Mouse (Mus musculus): Measurements from ENCODE around the gene Tmem59l. TPM values are rescaled to one million over a fixed set of nuclear protein-coding genes. Genes with fewer than 3 reads are reported as not detected.
A peak's percentile ranks its signal among the peaks of the same experiment; 100 is the strongest.

Tmem59l gene
- total and polyA plus RNA-seq, 2 experiments, result not detected

- Histone ChIP-seq H3K4me3 (ENCODE audit: insufficient read depth, low read depth, low read length) (no peak overlapping the region), H3K9ac (ENCODE audit: low read depth, low read length) (no peak overlapping the region), H3K27me3 (ENCODE audit: control insufficient read depth, insufficient read depth, low read length) (no peaks in the 10 kb centered on the region), H3K79me2 (ENCODE audit: control insufficient read depth, insufficient read depth, low read length) (no peaks in the 10 kb centered on the region), H3K4me1 (ENCODE audit: control insufficient read depth, insufficient read depth, low read length) (peaks cover 14% of the 10 kb centered on the region), H3K27ac (replicated peaks; ENCODE audit: insufficient read depth, low read depth, low read length) (no peak overlapping the region), H3K36me3 (ENCODE audit: control insufficient read depth, insufficient read depth, low read length) (peaks cover 1% of the 10 kb centered on the region; the same call in 1 of the 2 replicates)
- DNase-seq (ENCODE audit: extremely low read depth, low read depth, low spot score), result no peak
- WGBS, result 53% methylated on average over 12 of the region's 12 CpGs
- no peak for TF ChIP-seq POLR2A (IDR thresholded peaks at IDR 0.05; ENCODE audit: extremely low read depth, insufficient read depth, low read length)
- TF ChIP-seq CTCF (IDR thresholded peaks at IDR 0.05; ENCODE audit: low read depth, low read length), result no peak
Measured at GRCm38 (mm10) chr8:70502540-70502939, 15.4 kb upstream of the Tmem59l start.

- Histone ChIP-seq H3K27ac (replicated peaks; ENCODE audit: insufficient read depth, low read depth, low read length) (no peak overlapping the region), H3K27me3 (ENCODE audit: control insufficient read depth, insufficient read depth, low read length) (no peaks in the 10 kb centered on the region), H3K36me3 (ENCODE audit: control insufficient read depth, insufficient read depth, low read length) (no peaks in the 10 kb centered on the region), H3K9ac (ENCODE audit: low read depth, low read length) (no peak overlapping the region), H3K4me1 (ENCODE audit: control insufficient read depth, insufficient read depth, low read length) (peaks cover 14% of the 10 kb centered on the region), H3K4me3 (ENCODE audit: insufficient read depth, low read depth, low read length) (no peak overlapping the region), H3K79me2 (ENCODE audit: control insufficient read depth, insufficient read depth, low read length) (no peaks in the 10 kb centered on the region)
- TF ChIP-seq POLR2A (IDR thresholded peaks at IDR 0.05; ENCODE audit: extremely low read depth, insufficient read depth, low read length), result no peak
- no peak for TF ChIP-seq CTCF (IDR thresholded peaks at IDR 0.05; ENCODE audit: low read depth, low read length)
- DNase-seq (ENCODE audit: extremely low read depth, low read depth, low spot score), result no peak
- WGBS, result 35% methylated on average over 23 of the region's 23 CpGs
Measured at GRCm38 (mm10) chr8:70501820-70502529, 14.8 kb upstream of the Tmem59l start.

GRCm38 (mm10) chr8:70500386-70501301 is 13.5 kb upstream of the Tmem59l start:
- peak; percentile 30 for DNase-seq (ENCODE audit: extremely low read depth, low read depth, low spot score)
- peaks cover 4% of the 10 kb centered on the region; the same call in 1 of the 2 replicates for H3K27me3 ChIP-seq (ENCODE audit: control insufficient read depth, insufficient read depth, low read length)
- H3K9ac ChIP-seq (ENCODE audit: low read depth, low read length), result no peak overlapping the region
- no peak overlapping the region; the same call in 1 of the 2 replicates for H3K4me3 ChIP-seq (ENCODE audit: insufficient read depth, low read depth, low read length)
- H3K79me2 ChIP-seq (ENCODE audit: control insufficient read depth, insufficient read depth, low read length), result no peaks in the 10 kb centered on the region
- TF ChIP-seq CTCF (IDR thresholded peaks at IDR 0.05; ENCODE audit: low read depth, low read length) (no peak), POLR2A (IDR thresholded peaks at IDR 0.05; ENCODE audit: extremely low read depth, insufficient read depth, low read length) (no peak)
- no peaks in the 10 kb centered on the region for H3K36me3 ChIP-seq (ENCODE audit: control insufficient read depth, insufficient read depth, low read length)
- H3K27ac ChIP-seq (replicated peaks; ENCODE audit: insufficient read depth, low read depth, low read length), result no peak overlapping the region
- 13% methylated on average over 39 of the region's 39 CpGs for WGBS
- peaks cover 9% of the 10 kb centered on the region for H3K4me1 ChIP-seq (ENCODE audit: control insufficient read depth, insufficient read depth, low read length)

- 32% methylated on average over 10 of the region's 12 CpGs for WGBS
- H3K4me1 ChIP-seq (ENCODE audit: control insufficient read depth, insufficient read depth, low read length), result peaks cover 2% of the 10 kb centered on the region; the same call in 1 of the 2 replicates
- H3K9ac ChIP-seq (ENCODE audit: low read depth, low read length), result no peak overlapping the region
- no peak overlapping the region for H3K4me3 ChIP-seq (ENCODE audit: insufficient read depth, low read depth, low read length)
- H3K79me2 ChIP-seq (ENCODE audit: control insufficient read depth, insufficient read depth, low read length), result no peaks in the 10 kb centered on the region
- H3K36me3 ChIP-seq (ENCODE audit: control insufficient read depth, insufficient read depth, low read length), result no peaks in the 10 kb centered on the region
- peaks cover 24% of the 10 kb centered on the region for H3K27me3 ChIP-seq (ENCODE audit: control insufficient read depth, insufficient read depth, low read length)
- no peak overlapping the region for H3K27ac ChIP-seq (replicated peaks; ENCODE audit: insufficient read depth, low read depth, low read length)
- TF ChIP-seq CTCF (IDR thresholded peaks at IDR 0.05; ENCODE audit: low read depth, low read length) (no peak), POLR2A (IDR thresholded peaks at IDR 0.05; ENCODE audit: extremely low read depth, insufficient read depth, low read length) (no peak)
- no peak for DNase-seq (ENCODE audit: extremely low read depth, low read depth, low spot score)
Measured at GRCm38 (mm10) chr8:70495771-70496062, 8.6 kb upstream of the Tmem59l start.

GRCm38 (mm10) chr8:70495001-70495770 is 8.0 kb upstream of the Tmem59l start:
- Histone ChIP-seq H3K79me2 (ENCODE audit: control insufficient read depth, insufficient read depth, low read length) (no peaks in the 10 kb centered on the region), H3K27me3 (ENCODE audit: control insufficient read depth, insufficient read depth, low read length) (peaks cover 24% of the 10 kb centered on the region), H3K4me3 (ENCODE audit: insufficient read depth, low read depth, low read length) (no peak overlapping the region), H3K9ac (ENCODE audit: low read depth, low read length) (no peak overlapping the region), H3K36me3 (ENCODE audit: control insufficient read depth, insufficient read depth, low read length) (no peaks in the 10 kb centered on the region), H3K4me1 (ENCODE audit: control insufficient read depth, insufficient read depth, low read length) (no peaks in the 10 kb centered on the region), H3K27ac (replicated peaks; ENCODE audit: insufficient read depth, low read depth, low read length) (no peak overlapping the region)
- no peak for TF ChIP-seq POLR2A (IDR thresholded peaks at IDR 0.05; ENCODE audit: extremely low read depth, insufficient read depth, low read length)
- no peak for TF ChIP-seq CTCF (IDR thresholded peaks at IDR 0.05; ENCODE audit: low read depth, low read length)
- no peak for DNase-seq (ENCODE audit: extremely low read depth, low read depth, low spot score)
- 15% methylated on average over 20 of the region's 21 CpGs for WGBS

Measured in liver, adult 2 months (tissue).